Mouse (Mus musculus) liver, adult 2 months (tissue): ENCODE measurements around the gene Smarce1.

ENCODE experiments used
- CTCF ChIP-seq: fragments of 200-500 bp; IDR thresholded peaks from 2 replicates; pipeline ENCODE4 v1.5.1; 2011; ENCODE audit warnings: low read depth, low read length, control low read depth
- POLR2A ChIP-seq: fragments of 200-500 bp; IDR thresholded peaks from 2 replicates; pipeline ENCODE4 v1.6.1; 2011; ENCODE audit warnings: low read length, control low read depth; ENCODE audit not compliant: insufficient read depth; ENCODE audit errors: extremely low read depth

DNA sequence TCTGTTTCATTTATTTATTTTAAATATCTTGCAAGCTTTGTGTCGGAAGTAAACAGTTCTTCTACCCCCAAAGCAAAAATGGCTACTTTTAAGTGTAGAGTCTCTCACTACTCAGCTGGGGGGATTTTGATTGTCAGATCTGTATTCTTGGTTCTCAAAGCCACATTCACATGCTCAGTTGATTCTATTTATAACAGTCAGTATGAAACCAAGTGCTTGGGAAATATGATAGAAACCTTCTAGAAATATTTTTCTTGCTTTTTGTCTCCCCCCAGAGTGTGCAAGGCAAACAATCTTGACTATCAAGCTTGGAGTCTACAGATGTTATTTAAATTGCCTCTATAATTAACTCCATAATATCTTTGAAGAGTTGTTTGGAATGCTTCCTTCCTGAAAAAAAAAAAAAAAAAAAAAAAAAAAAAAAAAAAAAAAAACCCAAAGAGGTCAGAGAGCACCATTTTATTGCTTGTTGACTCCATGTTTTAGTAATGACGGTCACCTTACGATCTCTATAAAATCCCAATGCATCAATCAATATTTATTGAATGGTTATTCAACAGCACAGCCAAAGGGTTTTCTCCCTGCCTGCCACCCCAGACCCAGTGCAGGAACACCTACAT, 12.5 kb upstream of the Smarce1 start:
- TF ChIP-seq CTCF (no peak), POLR2A (no peak)
